Mouse (Mus musculus): Measurements from ENCODE around the gene Higd1a. TPM values are rescaled to one million over a fixed set of nuclear protein-coding genes. Genes with fewer than 3 reads are reported as not detected.

Higd1a gene
- polyA plus RNA-seq, 1 experiment, result 45.9 TPM

DNA sequence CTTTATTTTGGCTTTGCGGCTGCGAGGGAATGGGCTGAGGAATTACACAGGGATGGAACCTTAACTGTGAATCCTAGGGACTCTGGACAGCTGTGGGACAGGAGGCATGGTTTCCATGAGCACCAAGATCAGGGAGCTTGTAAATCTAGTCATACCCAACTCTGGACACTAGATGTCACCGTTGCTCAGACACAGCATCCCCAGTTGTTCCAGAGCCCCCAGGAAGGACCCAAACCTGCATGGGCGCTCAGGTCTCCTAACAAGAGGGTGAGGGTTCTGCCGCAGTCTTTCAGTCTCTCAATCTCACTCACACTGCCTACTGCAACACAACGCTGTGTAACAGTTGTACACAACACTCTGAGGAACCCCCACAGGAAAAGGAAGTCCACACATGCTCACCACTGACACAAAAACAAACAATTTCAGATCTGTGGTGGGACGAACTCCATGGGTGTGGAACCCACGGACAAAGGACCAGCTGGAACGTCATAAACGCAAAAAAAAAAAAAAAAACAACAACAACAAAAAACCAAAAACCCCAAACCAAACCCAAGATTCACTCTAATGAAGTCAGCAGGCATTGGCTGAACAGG lies 11.5 kb downstream of the Higd1a start:
- TF ChIP-seq POLR2A (IDR thresholded peaks at IDR 0.05; ENCODE audit: borderline replicate concordance, low read depth, low read length), result no peak
- peak; percentile 74; the same call in 1 of the 2 replicates for TF ChIP-seq CTCF (IDR thresholded peaks at IDR 0.05; ENCODE audit: low read depth, low read length)
- 0 out of 2 replicates have a peak, but pooled peaks cover 3% of the 10 kb centered on the region for H3K4me1 ChIP-seq (ENCODE audit: control insufficient read depth, insufficient read depth, low read length)
- H3K4me3 ChIP-seq (ENCODE audit: insufficient read depth, low read length), result no peak overlapping the region
- H3K27ac ChIP-seq (ENCODE audit: insufficient read depth, low read depth, low read length), result no peak overlapping the region

DNA sequence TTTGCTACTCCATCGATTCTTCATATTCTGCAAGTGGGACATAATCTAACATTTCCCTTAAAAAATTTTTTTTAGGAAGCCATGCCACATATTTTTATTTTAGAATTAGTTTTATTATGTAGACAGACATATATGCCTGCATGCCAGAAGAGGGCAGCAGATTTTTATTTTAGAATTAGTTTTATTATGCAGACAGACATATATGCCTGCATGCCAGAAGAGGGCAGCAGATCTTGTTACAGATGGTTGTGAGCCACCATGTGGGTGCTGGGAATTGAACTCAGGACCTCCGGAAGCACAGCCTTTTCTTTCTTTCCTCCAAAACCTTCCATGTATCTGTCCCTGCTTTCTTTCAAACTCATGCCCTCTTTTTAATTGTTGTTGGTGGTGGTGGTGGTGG lies 15.2 kb downstream of the Higd1a start:
- Histone ChIP-seq H3K27ac (ENCODE audit: insufficient read depth, low read depth, low read length) (no peak overlapping the region), H3K4me3 (ENCODE audit: insufficient read depth, low read length) (no peak overlapping the region), H3K4me1 (ENCODE audit: control insufficient read depth, insufficient read depth, low read length) (peaks cover 5% of the 10 kb centered on the region; the same call in 1 of the 2 replicates)
- TF ChIP-seq CTCF (IDR thresholded peaks at IDR 0.05; ENCODE audit: low read depth, low read length) (peak; percentile 36; the same call in 1 of the 2 replicates), POLR2A (IDR thresholded peaks at IDR 0.05; ENCODE audit: borderline replicate concordance, low read depth, low read length) (no peak)

GRCm38 (mm10) chr9:121839622-121839965 lies 18.6 kb downstream of the Higd1a start:
- Histone ChIP-seq H3K4me3 (ENCODE audit: insufficient read depth, low read length) (peak overlapping the region; percentile 64), H3K27ac (ENCODE audit: insufficient read depth, low read depth, low read length) (no peak overlapping the region), H3K4me1 (ENCODE audit: control insufficient read depth, insufficient read depth, low read length) (peaks cover 2% of the 10 kb centered on the region; the same call in 1 of the 2 replicates)
- no peak for TF ChIP-seq POLR2A (IDR thresholded peaks at IDR 0.05; ENCODE audit: borderline replicate concordance, low read depth, low read length)
- TF ChIP-seq CTCF (IDR thresholded peaks at IDR 0.05; ENCODE audit: low read depth, low read length), result no peak

- H3K4me1 ChIP-seq (ENCODE audit: control insufficient read depth, insufficient read depth, low read length), result peaks cover 2% of the 10 kb centered on the region; the same call in 1 of the 2 replicates
- H3K27ac ChIP-seq (ENCODE audit: insufficient read depth, low read depth, low read length), result no peak within 1 kb of the TSS
- TF ChIP-seq CTCF (IDR thresholded peaks at IDR 0.05; ENCODE audit: low read depth, low read length), result no peak
- no peak for TF ChIP-seq POLR2A (IDR thresholded peaks at IDR 0.05; ENCODE audit: borderline replicate concordance, low read depth, low read length)
- peak within 1 kb of the TSS; percentile 64 for H3K4me3 ChIP-seq (ENCODE audit: insufficient read depth, low read length)
Observed at GRCm38 (mm10) chr9:121838829-121839621, 19.1 kb downstream of the Higd1a start, which contains the start of gene Ccdc13. Ccdc13 (minus strand) TSS chr9:121839461.

- TF ChIP-seq CTCF (IDR thresholded peaks at IDR 0.05; ENCODE audit: low read depth, low read length) (no peak), POLR2A (IDR thresholded peaks at IDR 0.05; ENCODE audit: borderline replicate concordance, low read depth, low read length) (no peak)
- Histone ChIP-seq H3K4me1 (ENCODE audit: control insufficient read depth, insufficient read depth, low read length) (peaks cover 2% of the 10 kb centered on the region; the same call in 1 of the 2 replicates), H3K27ac (ENCODE audit: insufficient read depth, low read depth, low read length) (no peak overlapping the region), H3K4me3 (ENCODE audit: insufficient read depth, low read length) (no peak overlapping the region)
Observed at GRCm38 (mm10) chr9:121838008-121838407, 20.2 kb downstream of the Higd1a start.

DNA sequence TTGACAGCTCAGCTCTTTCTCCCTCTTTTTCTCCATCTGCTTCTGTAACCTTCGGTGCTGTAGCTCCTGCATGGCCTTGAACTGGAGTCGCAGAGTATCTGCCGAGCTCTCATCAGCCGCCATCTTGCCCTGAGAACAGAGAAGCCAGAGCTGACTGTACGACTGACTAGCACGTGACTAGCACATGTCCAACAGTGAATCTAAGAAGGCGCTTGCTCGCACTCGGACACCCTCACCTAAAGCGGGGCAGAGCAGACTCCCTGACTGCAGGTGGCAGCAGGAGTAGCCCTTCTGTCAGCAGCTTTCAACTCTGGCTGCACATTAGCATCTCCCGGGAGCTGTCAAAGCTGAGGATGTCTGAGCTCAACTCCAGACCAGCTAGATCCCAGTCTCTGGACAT lies 24.3 kb downstream of the Higd1a start:
- Histone ChIP-seq H3K4me3 (ENCODE audit: insufficient read depth, low read length) (no peak overlapping the region), H3K27ac (ENCODE audit: insufficient read depth, low read depth, low read length) (no peak overlapping the region), H3K4me1 (ENCODE audit: control insufficient read depth, insufficient read depth, low read length) (no peaks in the 10 kb centered on the region)
- no peak for TF ChIP-seq POLR2A (IDR thresholded peaks at IDR 0.05; ENCODE audit: borderline replicate concordance, low read depth, low read length)
- TF ChIP-seq CTCF (IDR thresholded peaks at IDR 0.05; ENCODE audit: low read depth, low read length), result no peak

GRCm38 (mm10) chr9:121830956-121831293 lies 27.2 kb downstream of the Higd1a start:
- H3K4me1 ChIP-seq (ENCODE audit: control insufficient read depth, insufficient read depth, low read length), result no peaks in the 10 kb centered on the region
- peak; percentile 71 for TF ChIP-seq CTCF (IDR thresholded peaks at IDR 0.05; ENCODE audit: low read depth, low read length)
- TF ChIP-seq POLR2A (IDR thresholded peaks at IDR 0.05; ENCODE audit: borderline replicate concordance, low read depth, low read length), result no peak
- H3K4me3 ChIP-seq (ENCODE audit: insufficient read depth, low read length), result no peak overlapping the region
- no peak overlapping the region for H3K27ac ChIP-seq (ENCODE audit: insufficient read depth, low read depth, low read length)

GRCm38 (mm10) chr9:121830243-121830955 lies 27.8 kb downstream of the Higd1a start:
- Histone ChIP-seq H3K4me1 (ENCODE audit: control insufficient read depth, insufficient read depth, low read length) (no peaks in the 10 kb centered on the region), H3K27ac (ENCODE audit: insufficient read depth, low read depth, low read length) (no peak overlapping the region)
- TF ChIP-seq CTCF (IDR thresholded peaks at IDR 0.05; ENCODE audit: low read depth, low read length), result peak; percentile 77
- no peak for TF ChIP-seq POLR2A (IDR thresholded peaks at IDR 0.05; ENCODE audit: borderline replicate concordance, low read depth, low read length)

GRCm38 (mm10) chr9:121829270-121829992 lies 28.7 kb downstream of the Higd1a start:
- no peak for TF ChIP-seq POLR2A (IDR thresholded peaks at IDR 0.05; ENCODE audit: borderline replicate concordance, low read depth, low read length)
- no peak for TF ChIP-seq CTCF (IDR thresholded peaks at IDR 0.05; ENCODE audit: low read depth, low read length)
- Histone ChIP-seq H3K4me1 (ENCODE audit: control insufficient read depth, insufficient read depth, low read length) (no peaks in the 10 kb centered on the region), H3K27ac (ENCODE audit: insufficient read depth, low read depth, low read length) (no peak overlapping the region), H3K4me3 (ENCODE audit: insufficient read depth, low read length) (no peak overlapping the region)

More at GRCm38 (mm10) chr9:121830243-121830955, 27.8 kb downstream of the Higd1a start:
- no peak overlapping the region for H3K4me3 ChIP-seq (ENCODE audit: insufficient read depth, low read length)

All from bone marrow macrophage, adult 2 months (primary cell).